Mouse (Mus musculus) midbrain, embryonic 13.5 days (tissue): ENCODE data around the gene Frrs1l. TPM values are rescaled to one million over a fixed set of nuclear protein-coding genes. Genes with fewer than 3 reads are reported as not detected.

Experiments used
- polyA plus RNA-seq: library from polyadenylated mRNA; unstranded; fragments of >200 nt; fragmentation: Nextera tagmentation; extraction: Ambion mirVana; gene quantifications from 2 replicates; pipeline ENCODE4 v1.2.1, GENCODE M21; 2015

Frrs1l gene
- polyA plus RNA-seq, 1 experiment from 2014 or later, result 12.0 TPM

Other genes starting within 250 kb of the Frrs1l start
- not detected in 2 replicates for gene Actl7b, start 248.9 kb downstream of the Frrs1l start, polyA plus RNA-seq
- 0.11 TPM in 1 of 2 replicates, not detected in the other for gene Actl7a, start 247.0 kb downstream of the Frrs1l start, polyA plus RNA-seq
- 63.3 and 66.1 TPM in 2 replicates for gene Elp1, start 188.1 kb downstream of the Frrs1l start, polyA plus RNA-seq
- 16.8 and 19.0 TPM in 2 replicates for gene Fam206a, start 188.0 kb downstream of the Frrs1l start, polyA plus RNA-seq
- gene Ctnnal1, start 125.2 kb downstream of the Frrs1l start, polyA plus RNA-seq, result 17.1 and 18.6 TPM in 2 replicates
- 7.0 and 7.2 TPM in 2 replicates for gene Tmem245, start 43.0 kb downstream of the Frrs1l start, polyA plus RNA-seq
- 1.9 and 2.3 TPM in 2 replicates for gene Epb41l4b, start 153.0 kb upstream of the Frrs1l start, polyA plus RNA-seq